Mouse (Mus musculus): ENCODE results near the gene Smyd3. TPM values are rescaled to one million over a fixed set of nuclear protein-coding genes. Genes with fewer than 3 reads are reported as not detected.

Smyd3 gene
- polyA plus RNA-seq, 1 experiment from 2014 or later: 9.5 TPM

- Histone ChIP-seq H3K4me3 (no peak overlapping the region), H3K4me2 (no peak overlapping the region), H3K36me3 (0 out of 2 replicates have a peak, but pooled peaks cover 2% of the 10 kb centered on the region), H3K27ac (no peak overlapping the region), H3K9me3 (replicated peaks) (no peaks in the 10 kb centered on the region), H3K4me1 (peaks cover 8% of the 10 kb centered on the region), H3K9ac (no peak overlapping the region), H3K27me3 (replicated peaks) (no peaks in the 10 kb centered on the region)
- 78% methylated on average over 7 of the region's 7 CpGs for WGBS (ENCODE audit: insufficient replicate concordance)
- no peak for ATAC-seq
These were observed 5.9 kb downstream of the Smyd3 start for GRCm38 (mm10) chr1:179511895-179512294.

GRCm38 (mm10) chr1:179510546-179511340, 7.1 kb downstream of the Smyd3 start:
- 84% methylated on average over 13 of the region's 13 CpGs for WGBS (ENCODE audit: insufficient replicate concordance)

GRCm38 (mm10) chr1:179506530-179507315, 11.1 kb downstream of the Smyd3 start:
- Histone ChIP-seq H3K4me3 (no peak overlapping the region), H3K9me3 (replicated peaks) (no peaks in the 10 kb centered on the region), H3K4me1 (no peaks in the 10 kb centered on the region), H3K4me2 (no peak overlapping the region), H3K9ac (no peak overlapping the region), H3K36me3 (0 out of 2 replicates have a peak, but pooled peaks cover 2% of the 10 kb centered on the region), H3K27ac (no peak overlapping the region), H3K27me3 (replicated peaks) (no peaks in the 10 kb centered on the region)
- 60% methylated on average over 9 of the region's 9 CpGs for WGBS (ENCODE audit: insufficient replicate concordance)
- ATAC-seq: no peak

More at GRCm38 (mm10) chr1:179510546-179511340, 7.1 kb downstream of the Smyd3 start:
- Histone ChIP-seq H3K36me3 (0 out of 2 replicates have a peak, but pooled peaks cover 2% of the 10 kb centered on the region), H3K4me2 (no peak overlapping the region), H3K9ac (no peak overlapping the region), H3K4me3 (no peak overlapping the region), H3K9me3 (replicated peaks) (no peaks in the 10 kb centered on the region), H3K27ac (no peak overlapping the region), H3K4me1 (no peaks in the 10 kb centered on the region), H3K27me3 (replicated peaks) (no peaks in the 10 kb centered on the region)
- ATAC-seq: no peak

GRCm38 (mm10) chr1:179502565-179502964, 15.3 kb downstream of the Smyd3 start:
- ATAC-seq: no peak
- 11% methylated on average over 3 of the region's 3 CpGs for WGBS (ENCODE audit: insufficient replicate concordance)
- no peak overlapping the region for H3K9ac ChIP-seq

GRCm38 (mm10) chr1:179499257-179499656, 18.6 kb downstream of the Smyd3 start:
- Histone ChIP-seq H3K27me3 (replicated peaks) (no peaks in the 10 kb centered on the region), H3K4me1 (no peaks in the 10 kb centered on the region), H3K9me3 (replicated peaks) (no peaks in the 10 kb centered on the region), H3K27ac (no peak overlapping the region), H3K9ac (no peak overlapping the region), H3K36me3 (no peaks in the 10 kb centered on the region), H3K4me2 (no peak overlapping the region), H3K4me3 (no peak overlapping the region)
- 72% methylated on average over 3 of the region's 3 CpGs for WGBS (ENCODE audit: insufficient replicate concordance)
- no peak for ATAC-seq

More at GRCm38 (mm10) chr1:179502565-179502964, 15.3 kb downstream of the Smyd3 start:
- Histone ChIP-seq H3K36me3 (no peaks in the 10 kb centered on the region), H3K27ac (no peak overlapping the region), H3K27me3 (replicated peaks) (no peaks in the 10 kb centered on the region), H3K4me1 (no peaks in the 10 kb centered on the region), H3K4me3 (no peak overlapping the region), H3K9me3 (replicated peaks) (no peaks in the 10 kb centered on the region), H3K4me2 (no peak overlapping the region)

- 0 out of 2 replicates have a peak, but pooled peaks cover 3% of the 10 kb centered on the region for H3K36me3 ChIP-seq
- no peak for ATAC-seq
These were observed 24.9 kb downstream of the Smyd3 start for GRCm38 (mm10) chr1:179492908-179493307.

GRCm38 (mm10) chr1:179488520-179488919, 29.3 kb downstream of the Smyd3 start:
- Histone ChIP-seq H3K36me3 (0 out of 2 replicates have a peak, but pooled peaks cover 3% of the 10 kb centered on the region), H3K27me3 (replicated peaks) (no peaks in the 10 kb centered on the region), H3K4me3 (no peak overlapping the region), H3K4me2 (no peak overlapping the region), H3K9ac (no peak overlapping the region), H3K27ac (no peak overlapping the region), H3K9me3 (replicated peaks) (no peaks in the 10 kb centered on the region), H3K4me1 (peaks cover 10% of the 10 kb centered on the region; the same call in 1 of the 2 replicates)
- no peak for ATAC-seq
- 93% methylated on average over 5 of the region's 5 CpGs for WGBS (ENCODE audit: insufficient replicate concordance)

More at GRCm38 (mm10) chr1:179492908-179493307, 24.9 kb downstream of the Smyd3 start:
- Histone ChIP-seq H3K4me2 (no peak overlapping the region), H3K9me3 (replicated peaks) (no peaks in the 10 kb centered on the region), H3K4me3 (no peak overlapping the region), H3K27me3 (replicated peaks) (no peaks in the 10 kb centered on the region), H3K9ac (no peak overlapping the region), H3K27ac (no peak overlapping the region), H3K4me1 (peaks cover 12% of the 10 kb centered on the region; the same call in 1 of the 2 replicates)
- 25% methylated on average over 5 of the region's 5 CpGs for WGBS (ENCODE audit: insufficient replicate concordance)

GRCm38 (mm10) chr1:179487990-179488389, 29.9 kb downstream of the Smyd3 start:
- 60% methylated on average over 5 of the region's 5 CpGs for WGBS (ENCODE audit: insufficient replicate concordance)
- H3K27me3 ChIP-seq (replicated peaks): no peaks in the 10 kb centered on the region
- 0 out of 2 replicates have a peak, but pooled peaks cover 3% of the 10 kb centered on the region for H3K36me3 ChIP-seq
- H3K9ac ChIP-seq: no peak overlapping the region
- H3K9me3 ChIP-seq (replicated peaks): no peaks in the 10 kb centered on the region
- peaks cover 5% of the 10 kb centered on the region; the same call in 1 of the 2 replicates for H3K4me1 ChIP-seq
- H3K4me2 ChIP-seq: no peak overlapping the region
- no peak overlapping the region for H3K4me3 ChIP-seq
- H3K27ac ChIP-seq: no peak overlapping the region
- ATAC-seq: no peak

- WGBS (ENCODE audit: insufficient replicate concordance): 61% methylated on average over 2 of the region's 2 CpGs
- 0 out of 2 replicates have a peak, but pooled peaks cover 3% of the 10 kb centered on the region for H3K36me3 ChIP-seq
- no peak for ATAC-seq
- no peaks in the 10 kb centered on the region for H3K9me3 ChIP-seq (replicated peaks)
- no peak overlapping the region for H3K4me3 ChIP-seq
- no peak overlapping the region for H3K4me2 ChIP-seq
- no peaks in the 10 kb centered on the region for H3K4me1 ChIP-seq
- no peaks in the 10 kb centered on the region for H3K27me3 ChIP-seq (replicated peaks)
- H3K27ac ChIP-seq: no peak overlapping the region
- H3K9ac ChIP-seq: no peak overlapping the region
These were observed 30.6 kb downstream of the Smyd3 start for GRCm38 (mm10) chr1:179487238-179487637.

GRCm38 (mm10) chr1:179485784-179486540, 31.9 kb downstream of the Smyd3 start:
- Histone ChIP-seq H3K9me3 (replicated peaks) (no peaks in the 10 kb centered on the region), H3K27me3 (replicated peaks) (no peaks in the 10 kb centered on the region), H3K4me1 (no peaks in the 10 kb centered on the region), H3K4me3 (no peak overlapping the region), H3K4me2 (no peak overlapping the region), H3K36me3 (0 out of 2 replicates have a peak, but pooled peaks cover 3% of the 10 kb centered on the region), H3K27ac (no peak overlapping the region), H3K9ac (no peak overlapping the region)
- ATAC-seq: no peak
- WGBS (ENCODE audit: insufficient replicate concordance): 36% methylated on average over 3 of the region's 3 CpGs

GRCm38 (mm10) chr1:179480862-179481261, 37.0 kb downstream of the Smyd3 start:
- H3K27me3 ChIP-seq (replicated peaks): no peaks in the 10 kb centered on the region
- no peak overlapping the region for H3K4me3 ChIP-seq
- H3K27ac ChIP-seq: no peak overlapping the region
- H3K9me3 ChIP-seq (replicated peaks): no peaks in the 10 kb centered on the region
- no peak overlapping the region for H3K9ac ChIP-seq
- no peaks in the 10 kb centered on the region for H3K36me3 ChIP-seq
- WGBS (ENCODE audit: insufficient replicate concordance): 74% methylated on average over 4 of the region's 4 CpGs
- H3K4me2 ChIP-seq: no peak overlapping the region
- ATAC-seq: no peak
- no peaks in the 10 kb centered on the region for H3K4me1 ChIP-seq

Data from liver, embryonic 12.5 days (tissue).